Mouse (Mus musculus) spleen, adult 2 months (tissue): ENCODE results near the gene Fitm2.

ENCODE experiments used
- CTCF ChIP-seq: fragments of 200-500 bp; IDR thresholded peaks from 2 replicates; pipeline ENCODE4 v1.5.1; 2011; ENCODE audit warnings: mild to moderate bottlenecking, inconsistent platforms; ENCODE audit not compliant: insufficient read depth, insufficient read length, insufficient replicate concordance; ENCODE audit errors: extremely low read depth
- POLR2A ChIP-seq: fragments of 200-500 bp; IDR thresholded peaks from 2 replicates; pipeline ENCODE4 v1.6.1; 2011; ENCODE audit warnings: low read depth, low read length, inconsistent platforms

GRCm38 (mm10) chr2:163417830-163418229 lies 54.6 kb downstream of the Fitm2 start:
- TF ChIP-seq CTCF (no peak), POLR2A (no peak)
